Mouse (Mus musculus) stomach, embryonic 16.5 days (tissue): Measurements from ENCODE around the gene Zfp202. TPM values are rescaled to one million over a fixed set of nuclear protein-coding genes. Genes with fewer than 3 reads are reported as not detected.

Experiments
- ATAC-seq: fragments of 200-750 bp; cut with Nextera tagmentation; 2 replicates; pipeline ENCODE4 v1.8.0; 2017; ENCODE audit warnings: moderate number of reproducible peaks, moderate TSS enrichment; ENCODE audit not compliant: insufficient read depth, low FRiP score
- H3K27ac ChIP-seq: fragments of 300-500 bp; sonication (generic); 2 replicates; pipeline ENCODE4 v1.5.1; 2014; ENCODE audit warnings: low read length
- H3K27me3 ChIP-seq: fragments of 300-500 bp; sonication (generic); 2 replicates; pipeline ENCODE4 v1.6.1; 2014; ENCODE audit warnings: low read length, control low read depth, mixed read lengths; ENCODE audit not compliant: control insufficient read depth, insufficient read depth
- H3K36me3 ChIP-seq: fragments of 300-500 bp; sonication (generic); 2 replicates; pipeline ENCODE4 v1.6.1; 2014; ENCODE audit warnings: low read length; ENCODE audit not compliant: control insufficient read depth, insufficient read depth
- H3K4me1 ChIP-seq: fragments of 300-500 bp; sonication (generic); 2 replicates; pipeline ENCODE4 v1.6.1; 2014; ENCODE audit warnings: low read length, control low read depth, mixed read lengths; ENCODE audit not compliant: control insufficient read depth, insufficient read depth
- H3K4me2 ChIP-seq: fragments of 300-500 bp; sonication (generic); 2 replicates; pipeline ENCODE4 v1.6.1; 2014; ENCODE audit warnings: low read depth, low read length, mixed read lengths
- H3K4me3 ChIP-seq: fragments of 300-500 bp; sonication (generic); replicated peaks from 2 replicates; pipeline ENCODE4 v1.5.1; 2014; ENCODE audit warnings: mild to moderate bottlenecking, low read length
- H3K9ac ChIP-seq: fragments of 300-500 bp; sonication (generic); 2 replicates; pipeline ENCODE4 v1.6.1; 2014; ENCODE audit warnings: low read length
- H3K9me3 ChIP-seq: fragments of 300-500 bp; sonication (generic); replicated peaks from 2 replicates; pipeline ENCODE4 v1.6.1; 2016; ENCODE audit warnings: low read length, control low read depth; ENCODE audit not compliant: control insufficient read depth
- WGBS: fragments of 180-500 bp; shearing (Covaris S2); extraction: QIAGEN DNeasy Blood & Tissue Kit; methylation state at CpG from one replicate; pipeline ENCODE4 v1.1.7; 2014; 5-methylcytosine and 5-hydroxymethylcytosine counted together
- polyA plus RNA-seq: library from polyadenylated mRNA; unstranded; fragments of >200 nt; fragmentation: Nextera tagmentation; extraction: Ambion mirVana; gene quantifications from 2 replicates; pipeline ENCODE4 v1.2.1, GENCODE M21; 2015

The Zfp202 gene
- polyA plus RNA-seq, 1 experiment from 2014 or later = 4.5 TPM

- no peaks in the 10 kb centered on the region for H3K9me3 ChIP-seq
- peaks cover 21% of the 10 kb centered on the region for H3K36me3 ChIP-seq
- no peak overlapping the region for H3K4me2 ChIP-seq
- no peak overlapping the region for H3K27ac ChIP-seq
- H3K4me3 ChIP-seq = no peak overlapping the region
- no peaks in the 10 kb centered on the region for H3K27me3 ChIP-seq
- ATAC-seq = no peak
- no peak overlapping the region for H3K9ac ChIP-seq
- WGBS = 91% methylated on average over 2 of the region's 2 CpGs
- no peaks in the 10 kb centered on the region for H3K4me1 ChIP-seq
Observed at GRCm38 (mm10) chr9:40210744-40211143, 18.6 kb downstream of the Zfp202 start.

DNA sequence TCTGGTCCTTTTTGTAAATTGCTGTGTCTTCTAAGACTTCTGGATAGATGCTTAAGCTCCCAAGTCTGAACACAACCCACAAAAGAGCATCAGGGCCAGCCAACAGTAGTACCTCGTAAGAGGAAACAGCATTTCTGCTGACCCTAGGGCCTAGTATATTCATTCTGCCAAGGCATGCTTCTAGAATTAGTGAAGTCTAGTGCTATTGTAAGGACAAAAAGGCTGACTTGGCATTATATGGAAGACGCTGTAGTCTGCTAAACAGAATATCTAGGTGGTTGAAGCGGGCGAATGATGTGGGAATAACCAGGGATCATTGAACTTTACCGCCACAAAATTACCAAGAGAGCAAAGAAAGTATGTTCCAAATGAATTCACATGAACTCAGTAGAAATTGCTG, 21.9 kb downstream of the Zfp202 start:
- Histone ChIP-seq H3K4me1 (no peaks in the 10 kb centered on the region), H3K9me3 (no peaks in the 10 kb centered on the region), H3K9ac (no peak overlapping the region), H3K27me3 (no peaks in the 10 kb centered on the region), H3K36me3 (peaks cover 16% of the 10 kb centered on the region), H3K27ac (no peak overlapping the region), H3K4me2 (no peak overlapping the region), H3K4me3 (no peak overlapping the region)
- 96% methylated on average over 5 of the region's 5 CpGs for WGBS
- ATAC-seq = no peak

DNA sequence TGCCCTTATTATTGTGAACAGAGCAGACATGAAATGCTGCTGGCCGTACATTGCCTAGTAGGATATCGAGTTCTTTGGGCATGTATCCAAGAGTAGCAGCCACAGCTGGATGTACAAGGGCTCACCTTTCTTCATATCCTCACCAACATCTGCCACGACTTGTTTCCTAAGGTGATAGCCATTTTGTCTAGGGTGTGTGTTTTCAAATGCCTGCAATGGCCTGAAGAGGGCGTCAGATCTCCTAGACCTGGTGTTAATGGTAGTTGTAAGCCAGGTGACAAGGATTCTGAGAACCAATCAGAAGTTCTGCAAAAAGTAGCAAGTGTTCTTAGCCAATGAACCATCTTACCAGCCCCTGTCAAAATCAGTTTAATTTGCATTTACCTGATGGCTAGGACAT, 24.5 kb downstream of the Zfp202 start:
- peaks cover 3% of the 10 kb centered on the region; the same call in 1 of the 2 replicates for H3K36me3 ChIP-seq
- no peak for ATAC-seq
- 76% methylated on average over 4 of the region's 4 CpGs for WGBS

GRCm38 (mm10) chr9:40224289-40224688, 32.2 kb downstream of the Zfp202 start:
- H3K9me3 ChIP-seq = no peaks in the 10 kb centered on the region
- 64% methylated on average over 4 of the region's 4 CpGs for WGBS
- no peaks in the 10 kb centered on the region for H3K36me3 ChIP-seq
- no peak overlapping the region for H3K4me2 ChIP-seq
- H3K4me3 ChIP-seq = no peak overlapping the region
- H3K27me3 ChIP-seq = no peaks in the 10 kb centered on the region
- H3K4me1 ChIP-seq = no peaks in the 10 kb centered on the region
- no peak for ATAC-seq
- H3K9ac ChIP-seq = no peak overlapping the region
- H3K27ac ChIP-seq = no peak overlapping the region

More for the DNA sequence above, 24.5 kb downstream of the Zfp202 start:
- Histone ChIP-seq H3K4me1 (no peaks in the 10 kb centered on the region), H3K27me3 (no peaks in the 10 kb centered on the region), H3K4me2 (no peak overlapping the region), H3K9me3 (no peaks in the 10 kb centered on the region), H3K27ac (no peak overlapping the region), H3K9ac (no peak overlapping the region), H3K4me3 (no peak overlapping the region)

DNA sequence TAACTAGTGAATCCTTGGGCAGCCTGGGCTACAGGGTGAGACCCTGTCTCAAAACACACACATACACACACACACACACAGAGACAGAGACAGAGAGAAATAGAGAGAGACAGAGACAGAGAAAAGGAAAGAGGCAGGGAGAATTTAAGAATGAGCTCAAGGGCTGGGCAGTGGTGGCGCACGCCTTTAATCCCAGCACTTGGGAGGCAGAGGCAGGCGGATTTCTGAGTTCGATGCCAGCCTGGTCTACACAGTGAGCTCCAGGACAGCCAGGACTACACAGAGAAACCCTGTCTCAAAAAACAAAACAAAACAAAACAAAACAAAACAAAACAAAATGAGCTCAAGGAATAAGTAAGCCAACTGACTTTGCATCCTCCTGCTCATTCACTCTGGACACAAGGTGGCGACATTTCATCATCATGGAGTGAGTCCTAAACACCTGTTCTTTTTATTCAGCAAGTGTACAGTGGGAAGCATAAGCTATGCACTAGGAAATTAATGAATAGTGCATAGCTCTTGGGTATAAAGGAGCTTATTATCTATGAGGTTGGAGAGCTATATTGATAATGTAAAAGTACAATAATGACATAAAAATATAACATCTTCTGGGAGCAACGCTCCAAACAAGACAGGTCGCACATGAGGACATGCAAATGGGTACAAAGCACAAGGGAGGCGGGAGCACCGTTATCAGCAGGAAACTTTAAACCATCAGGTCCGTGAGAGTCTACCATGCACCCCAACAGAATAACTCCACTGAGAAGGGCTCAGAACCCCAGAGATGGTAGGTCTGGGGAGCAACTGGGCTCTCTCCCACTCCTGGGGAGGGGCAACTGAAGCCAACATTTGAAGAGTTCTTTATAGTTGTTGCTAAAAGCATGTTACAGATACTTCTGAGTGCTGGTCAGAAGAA, 36.0 kb downstream of the Zfp202 start:
- H3K4me1 ChIP-seq = no peaks in the 10 kb centered on the region
- no peak overlapping the region for H3K27ac ChIP-seq
- 67% methylated on average over 10 of the region's 10 CpGs for WGBS
- no peaks in the 10 kb centered on the region for H3K36me3 ChIP-seq
- no peak for ATAC-seq
- no peaks in the 10 kb centered on the region for H3K27me3 ChIP-seq
- H3K9me3 ChIP-seq = no peaks in the 10 kb centered on the region
- H3K4me2 ChIP-seq = no peak overlapping the region
- H3K4me3 ChIP-seq = no peak overlapping the region
- no peak overlapping the region for H3K9ac ChIP-seq

GRCm38 (mm10) chr9:40228804-40229331, 36.8 kb downstream of the Zfp202 start:
- no peak for ATAC-seq
- Histone ChIP-seq H3K4me3 (no peak overlapping the region), H3K4me1 (no peaks in the 10 kb centered on the region), H3K27ac (no peak overlapping the region), H3K9me3 (no peaks in the 10 kb centered on the region), H3K27me3 (no peaks in the 10 kb centered on the region), H3K4me2 (no peak overlapping the region), H3K9ac (no peak overlapping the region), H3K36me3 (no peaks in the 10 kb centered on the region)
- WGBS = 64% methylated on average over 6 of the region's 6 CpGs

DNA sequence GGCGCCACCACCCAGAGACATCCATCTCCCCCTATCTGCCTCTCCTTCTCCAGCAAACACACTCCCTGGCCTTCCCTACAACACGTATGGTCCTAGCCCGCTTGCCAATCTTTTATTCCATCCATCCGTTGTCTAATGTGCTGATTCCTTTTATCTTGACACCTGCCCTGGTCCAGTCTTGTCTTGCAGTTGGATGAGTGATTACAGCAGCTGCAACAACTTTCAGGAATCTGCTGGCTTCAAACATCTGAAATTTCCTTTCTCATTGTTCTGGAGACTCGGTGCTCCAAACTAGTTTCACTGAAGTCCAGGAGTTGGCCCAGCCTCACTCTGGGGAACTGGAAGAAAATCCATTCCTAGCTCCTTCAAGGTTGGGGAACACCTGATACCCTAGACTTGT, 37.4 kb downstream of the Zfp202 start:
- Histone ChIP-seq H3K4me3 (no peak overlapping the region), H3K9me3 (no peaks in the 10 kb centered on the region), H3K4me1 (no peaks in the 10 kb centered on the region), H3K27ac (no peak overlapping the region), H3K9ac (no peak overlapping the region), H3K27me3 (no peaks in the 10 kb centered on the region), H3K36me3 (no peaks in the 10 kb centered on the region), H3K4me2 (no peak overlapping the region)
- ATAC-seq = no peak
- WGBS = 51% methylated on average over 5 of the region's 5 CpGs

GRCm38 (mm10) chr9:40231019-40231418, 38.9 kb downstream of the Zfp202 start:
- H3K27me3 ChIP-seq = no peaks in the 10 kb centered on the region
- WGBS = 77% methylated on average over 3 of the region's 3 CpGs
- H3K4me2 ChIP-seq = no peak overlapping the region

DNA sequence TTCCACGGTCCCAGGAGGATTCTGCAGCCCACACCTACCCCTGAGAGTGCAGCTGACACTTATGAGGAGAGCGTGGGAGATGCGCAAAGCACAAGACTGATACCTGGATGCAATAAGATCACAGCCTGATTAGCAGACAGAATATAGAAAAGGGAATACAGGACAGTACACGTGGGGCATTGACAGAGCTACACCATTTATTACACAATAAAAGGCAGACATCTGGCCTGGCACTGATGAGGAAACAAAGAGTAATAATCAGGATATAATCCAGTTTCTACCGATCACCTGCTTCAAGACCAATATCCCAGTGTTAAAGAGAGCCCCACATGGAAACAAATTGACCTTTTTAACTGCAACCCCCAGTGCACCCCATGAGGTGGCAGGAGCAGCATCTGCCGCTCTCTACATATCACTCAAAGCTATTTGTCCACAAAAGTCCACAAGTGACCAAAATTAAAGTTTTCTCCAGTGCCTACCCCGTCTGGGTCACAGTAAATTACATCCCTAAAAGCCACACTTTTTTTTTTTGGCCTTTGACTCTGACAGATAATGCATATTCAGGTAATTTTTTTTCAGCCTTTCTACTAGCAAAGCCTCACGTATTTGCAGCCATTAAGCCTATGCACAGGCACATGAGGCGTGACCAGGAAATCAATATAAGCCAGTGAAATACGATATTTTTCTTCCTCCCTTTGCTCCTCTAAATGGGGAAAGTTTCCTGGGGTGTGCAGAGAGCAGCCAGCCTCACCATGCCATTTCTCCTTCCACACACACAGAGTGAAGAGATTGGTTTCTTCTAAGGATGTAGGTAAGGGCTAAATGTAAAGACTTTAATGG, 42.3 kb downstream of the Zfp202 start:
- Histone ChIP-seq H3K27me3 (no peaks in the 10 kb centered on the region), H3K4me1 (no peaks in the 10 kb centered on the region), H3K36me3 (no peaks in the 10 kb centered on the region), H3K9me3 (no peaks in the 10 kb centered on the region), H3K4me3 (no peak overlapping the region), H3K4me2 (no peak overlapping the region), H3K27ac (no peak overlapping the region), H3K9ac (no peak overlapping the region)
- ATAC-seq = no peak
- WGBS = 56% methylated on average over 10 of the region's 10 CpGs

More at GRCm38 (mm10) chr9:40231019-40231418, 38.9 kb downstream of the Zfp202 start:
- ATAC-seq = no peak
- no peaks in the 10 kb centered on the region for H3K4me1 ChIP-seq
- H3K9me3 ChIP-seq = no peaks in the 10 kb centered on the region
- H3K9ac ChIP-seq = no peak overlapping the region
- no peak overlapping the region for H3K27ac ChIP-seq
- H3K36me3 ChIP-seq = no peaks in the 10 kb centered on the region
- H3K4me3 ChIP-seq = no peak overlapping the region
